Mouse (Mus musculus) midbrain, postnatal 0 days (tissue): ENCODE results near the gene Sesn2. TPM values are rescaled to one million over a fixed set of nuclear protein-coding genes. Genes with fewer than 3 reads are reported as not detected.

ENCODE experiments used
- ATAC-seq: fragments of 200-750 bp; cut with Nextera tagmentation; 2 replicates; pipeline ENCODE4 v1.8.0; 2017; ENCODE audit warnings: moderate number of reproducible peaks, mild to moderate bottlenecking, moderate TSS enrichment, moderate library complexity; ENCODE audit not compliant: low FRiP score
- DNase-seq: peaks from one replicate; pipeline ENCODE4 v3.0.0-alpha.2; 2015; ENCODE audit warnings: low spot score
- H3K27ac ChIP-seq: fragments of 300-500 bp; sonication (generic); 2 replicates; pipeline ENCODE4 v1.5.1; 2014; ENCODE audit warnings: low read depth, mild to moderate bottlenecking, low read length, mixed read lengths
- H3K27me3 ChIP-seq: fragments of 300-500 bp; sonication (generic); 2 replicates; pipeline ENCODE4 v1.6.1; 2014; ENCODE audit warnings: low read length, control low read depth, mixed read lengths; ENCODE audit not compliant: insufficient read depth
- H3K36me3 ChIP-seq: fragments of 300-500 bp; sonication (generic); 2 replicates; pipeline ENCODE4 v1.6.1; 2014; ENCODE audit warnings: low read length, control low read depth, mixed read lengths; ENCODE audit not compliant: insufficient read depth
- H3K4me1 ChIP-seq: fragments of 300-500 bp; sonication (generic); 2 replicates; pipeline ENCODE4 v1.6.1; 2014; ENCODE audit warnings: mild to moderate bottlenecking, control low read depth, antibody characterized with exemption, low read length, mixed read lengths; ENCODE audit not compliant: insufficient read depth
- H3K4me2 ChIP-seq: fragments of 300-500 bp; sonication (generic); 2 replicates; pipeline ENCODE4 v1.6.1; 2014; ENCODE audit warnings: low read depth, mild to moderate bottlenecking, low read length, mixed read lengths; ENCODE audit not compliant: poor library complexity, severe bottlenecking
- H3K4me3 ChIP-seq: fragments of 300-500 bp; sonication (generic); 2 replicates; pipeline ENCODE4 v1.5.1; 2014; ENCODE audit warnings: low read depth, mild to moderate bottlenecking, low read length, moderate library complexity
- H3K9ac ChIP-seq: fragments of 300-500 bp; sonication (generic); replicated peaks from 2 replicates; pipeline ENCODE4 v1.6.1; 2014; ENCODE audit warnings: mild to moderate bottlenecking, low read length, moderate library complexity, mixed read lengths; ENCODE audit not compliant: poor library complexity, severe bottlenecking
- H3K9me3 ChIP-seq: fragments of 300-500 bp; sonication (generic); 2 replicates; pipeline ENCODE4 v1.6.1; 2016; ENCODE audit warnings: low read length, control low read depth
- CTCF ChIP-seq: IDR thresholded peaks from 2 replicates; pipeline ENCODE4 v1.5.1; 2016; ENCODE audit warnings: antibody characterized with exemption, mild to moderate bottlenecking
- WGBS: fragments of 180-500 bp; shearing (Covaris S2); extraction: QIAGEN DNeasy Blood & Tissue Kit; methylation state at CpG from one replicate; pipeline ENCODE4 v1.1.7; 2014; 5-methylcytosine and 5-hydroxymethylcytosine counted together
- polyA plus RNA-seq: library from polyadenylated mRNA; unstranded; fragments of >200 nt; fragmentation: Nextera tagmentation; extraction: Ambion mirVana; gene quantifications from 2 replicates; pipeline ENCODE4 v1.2.1, GENCODE M21; 2015
- total RNA-seq: library from RNA; depleted of rRNA; stranded (reverse); fragments of >200 nt; gene quantifications from 2 replicates; pipeline ENCODE4 v1.2.3, GENCODE M21; 2014

Gene Sesn2
- total and polyA plus RNA-seq, 2 experiments from 2014 or later = 18.2 to 21.4 TPM

GRCm38 (mm10) chr4:132512080-132512479 is 1.8 kb upstream of the Sesn2 start:
- TF ChIP-seq CTCF = no peak
- ATAC-seq (no peak), DNase-seq (no peak)
- WGBS = 74% methylated on average over 3 of the region's 3 CpGs
- H3K4me1 ChIP-seq = no peaks in the 10 kb centered on the region
- H3K4me2 ChIP-seq = no peak overlapping the region
- H3K27ac ChIP-seq = no peak overlapping the region
- no peak overlapping the region for H3K9ac ChIP-seq
- no peaks in the 10 kb centered on the region for H3K27me3 ChIP-seq
- H3K36me3 ChIP-seq = no peaks in the 10 kb centered on the region
- no peak overlapping the region for H3K4me3 ChIP-seq
- H3K9me3 ChIP-seq = no peaks in the 10 kb centered on the region

DNA sequence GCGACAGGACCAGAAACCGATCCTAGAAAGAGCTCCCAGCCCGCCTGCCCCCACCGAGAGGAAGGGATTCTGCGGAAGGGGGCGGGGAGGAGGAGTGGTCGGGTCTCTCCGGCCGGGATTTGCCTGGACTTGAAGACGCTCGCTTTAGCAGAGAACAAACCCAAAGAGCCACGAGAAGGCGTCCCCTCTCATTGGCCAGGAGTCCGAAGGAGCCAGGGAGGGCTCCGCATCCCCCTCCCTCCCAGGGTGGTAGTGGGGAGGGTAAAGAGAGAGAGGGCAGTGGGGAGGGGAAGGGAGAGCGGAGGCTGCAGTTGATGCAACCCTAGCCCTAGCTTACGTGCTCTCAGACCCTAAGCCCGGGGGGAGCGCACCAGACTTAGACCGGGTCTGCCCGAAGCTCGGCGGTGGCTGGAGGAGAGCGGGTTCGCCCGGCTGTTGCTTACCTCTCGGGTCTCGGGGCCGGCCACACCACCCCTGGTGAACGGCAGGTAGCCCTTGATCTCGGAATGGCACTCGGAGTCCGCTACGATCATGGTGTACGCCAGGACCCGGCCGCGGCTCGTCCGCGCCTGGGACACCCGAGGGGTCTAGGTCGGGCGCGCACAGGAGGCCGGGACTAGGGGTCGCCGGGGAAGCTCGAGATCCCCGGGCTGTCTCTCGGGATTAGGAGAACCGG is 542 bp downstream of the Sesn2 start:
- H3K9ac ChIP-seq = peak overlapping the region; percentile 70

DNA sequence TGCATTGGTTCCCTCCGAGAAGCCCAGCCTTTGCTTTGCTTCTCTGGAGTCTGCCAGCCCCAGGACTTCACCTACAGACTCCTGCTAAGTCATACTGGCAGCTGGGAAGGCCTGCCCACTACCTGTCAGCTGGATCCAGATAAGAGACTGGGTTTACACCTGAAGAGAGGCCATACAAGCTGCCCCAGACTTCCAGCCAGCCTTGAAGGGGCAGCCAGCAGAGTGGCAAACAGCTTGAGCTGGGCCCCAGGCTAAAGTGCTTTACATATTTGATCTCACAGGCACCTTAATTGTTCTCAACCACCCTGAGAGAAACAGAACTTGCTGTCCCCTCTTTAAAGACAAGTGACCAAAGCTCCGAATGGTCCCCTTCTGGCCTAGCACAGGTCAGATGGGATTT is 3.1 kb downstream of the Sesn2 start:
- H3K4me3 ChIP-seq = no peak overlapping the region
- H3K9ac ChIP-seq = no peak overlapping the region
- H3K4me1 ChIP-seq = no peaks in the 10 kb centered on the region
- 38% methylated on average over 2 of the region's 2 CpGs for WGBS
- H3K4me2 ChIP-seq = no peak overlapping the region
- TF ChIP-seq CTCF = no peak
- H3K27ac ChIP-seq = no peak overlapping the region
- DNase-seq (no peak), ATAC-seq (no peak)
- no peaks in the 10 kb centered on the region for H3K27me3 ChIP-seq
- no peaks in the 10 kb centered on the region for H3K36me3 ChIP-seq
- no peaks in the 10 kb centered on the region for H3K9me3 ChIP-seq

More for the DNA sequence above, 542 bp downstream of the Sesn2 start:
- peak overlapping the region; percentile 87 for H3K4me3 ChIP-seq
- no peaks in the 10 kb centered on the region for H3K9me3 ChIP-seq
- H3K4me1 ChIP-seq = no peaks in the 10 kb centered on the region
- peak overlapping the region; percentile 78 for H3K4me2 ChIP-seq
- under 1% methylated on average over 49 of the region's 52 CpGs for WGBS
- peak; percentile 70 for ATAC-seq
- no peak for TF ChIP-seq CTCF
- H3K27ac ChIP-seq = peak overlapping the region; percentile 65
- no peaks in the 10 kb centered on the region for H3K36me3 ChIP-seq
- peak; percentile 89 for DNase-seq
- H3K27me3 ChIP-seq = no peaks in the 10 kb centered on the region

DNA sequence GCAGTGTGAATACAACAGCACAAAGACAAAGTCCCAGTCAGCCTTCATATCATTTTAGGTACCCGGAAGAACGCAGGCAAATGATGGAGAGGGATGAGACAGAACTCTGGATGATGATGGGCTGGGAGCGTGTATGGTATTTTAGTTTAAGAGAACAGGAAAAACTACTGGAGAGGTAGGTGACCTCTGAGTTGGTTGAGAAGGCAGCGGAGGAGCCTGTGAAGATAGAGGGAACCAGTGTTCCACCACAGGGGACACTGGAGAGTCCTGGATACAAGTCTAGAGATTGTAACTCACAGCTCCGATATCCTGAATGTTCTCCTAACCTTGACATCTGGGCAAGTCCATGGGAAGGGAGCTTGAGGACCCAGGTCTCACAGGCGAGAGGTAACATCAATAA is 4.1 kb downstream of the Sesn2 start:
- Histone ChIP-seq H3K4me2 (no peak overlapping the region), H3K4me1 (no peaks in the 10 kb centered on the region), H3K4me3 (no peak overlapping the region), H3K36me3 (no peaks in the 10 kb centered on the region), H3K9me3 (no peaks in the 10 kb centered on the region), H3K9ac (no peak overlapping the region), H3K27me3 (no peaks in the 10 kb centered on the region), H3K27ac (no peak overlapping the region)
- DNase-seq (no peak), ATAC-seq (no peak)
- TF ChIP-seq CTCF = no peak
- 84% methylated on average over 6 of the region's 6 CpGs for WGBS

GRCm38 (mm10) chr4:132505800-132506199 is 4.5 kb downstream of the Sesn2 start:
- H3K9ac ChIP-seq = no peak overlapping the region
- DNase-seq (no peak), ATAC-seq (no peak)
- no peaks in the 10 kb centered on the region for H3K9me3 ChIP-seq
- no peaks in the 10 kb centered on the region for H3K27me3 ChIP-seq
- H3K36me3 ChIP-seq = no peaks in the 10 kb centered on the region
- H3K27ac ChIP-seq = no peak overlapping the region
- H3K4me3 ChIP-seq = no peak overlapping the region
- H3K4me2 ChIP-seq = no peak overlapping the region
- no peak for TF ChIP-seq CTCF
- WGBS = 29% methylated on average over 10 of the region's 10 CpGs
- H3K4me1 ChIP-seq = no peaks in the 10 kb centered on the region

GRCm38 (mm10) chr4:132505034-132505738 is 5.1 kb downstream of the Sesn2 start:
- DNase-seq (no peak), ATAC-seq (no peak)
- WGBS = 64% methylated on average over 6 of the region's 6 CpGs
- Histone ChIP-seq H3K9me3 (no peaks in the 10 kb centered on the region), H3K27ac (no peak overlapping the region), H3K27me3 (no peaks in the 10 kb centered on the region), H3K4me1 (no peaks in the 10 kb centered on the region), H3K4me3 (no peak overlapping the region), H3K9ac (no peak overlapping the region), H3K36me3 (no peaks in the 10 kb centered on the region), H3K4me2 (no peak overlapping the region)
- no peak for TF ChIP-seq CTCF
